Mouse (Mus musculus) limb, embryonic 14.5 days (tissue): Measurements from ENCODE around the gene Noxo1. TPM values are rescaled to one million over a fixed set of nuclear protein-coding genes. Genes with fewer than 3 reads are reported as not detected.

ENCODE experiments used
- ATAC-seq: fragments of 200-750 bp; cut with Nextera tagmentation; 2 replicates; pipeline ENCODE4 v1.8.0; 2017; ENCODE audit warnings: low read depth, moderate number of reproducible peaks, moderate TSS enrichment; ENCODE audit not compliant: low FRiP score
- DNase-seq: peaks from one replicate; pipeline ENCODE4 v3.0.0-alpha.2; 2015; ENCODE audit warnings: low spot score
- H3K27ac ChIP-seq: fragments of 300-500 bp; sonication (generic); replicated peaks from 2 replicates; pipeline ENCODE4 v1.5.1; 2014; ENCODE audit warnings: low read depth, mild to moderate bottlenecking, low read length, moderate library complexity, mixed read lengths
- H3K27me3 ChIP-seq: fragments of 300-500 bp; sonication (generic); 2 replicates; pipeline ENCODE4 v1.6.1; 2014; ENCODE audit warnings: low read length, mixed read lengths; ENCODE audit not compliant: control insufficient read depth, insufficient read depth
- H3K36me3 ChIP-seq: fragments of 300-500 bp; sonication (generic); 2 replicates; pipeline ENCODE4 v1.6.1; 2014; ENCODE audit warnings: mild to moderate bottlenecking, low read length, moderate library complexity, mixed read lengths; ENCODE audit not compliant: control insufficient read depth, insufficient read depth
- H3K4me1 ChIP-seq: fragments of 300-500 bp; sonication (generic); 2 replicates; pipeline ENCODE4 v1.6.1; 2014; ENCODE audit warnings: antibody characterized with exemption, low read length, mixed read lengths; ENCODE audit not compliant: control insufficient read depth, insufficient read depth
- H3K4me2 ChIP-seq: fragments of 300-500 bp; sonication (generic); replicated peaks from 2 replicates; pipeline ENCODE4 v1.6.1; 2014; ENCODE audit warnings: low read depth, mild to moderate bottlenecking, low read length, moderate library complexity; ENCODE audit not compliant: severe bottlenecking
- H3K4me3 ChIP-seq: fragments of 300-500 bp; sonication (generic); replicated peaks from 2 replicates; pipeline ENCODE4 v1.5.1; 2014; ENCODE audit warnings: low read length
- H3K9ac ChIP-seq: fragments of 300-500 bp; sonication (generic); 2 replicates; pipeline ENCODE4 v1.6.1; 2014; ENCODE audit warnings: mild to moderate bottlenecking, low read depth, low read length, moderate library complexity; ENCODE audit not compliant: severe bottlenecking
- H3K9me3 ChIP-seq: fragments of 300-500 bp; sonication (generic); 2 replicates; pipeline ENCODE4 v1.6.1; 2016; ENCODE audit warnings: low read length; ENCODE audit not compliant: control insufficient read depth
- POLR2A ChIP-seq: fragments of 200-500 bp; IDR thresholded peaks from 2 replicates; pipeline ENCODE4 v1.8.0; 2012; ENCODE audit warnings: inconsistent platforms, mild to moderate bottlenecking, moderate library complexity, borderline replicate concordance; ENCODE audit not compliant: insufficient read depth, insufficient read length; ENCODE audit errors: extremely low read depth
- WGBS: fragments of 180-500 bp; shearing (Covaris S2); extraction: QIAGEN DNeasy Blood & Tissue Kit; methylation state at CpG from one replicate; pipeline ENCODE4 v1.1.7; 2014; 5-methylcytosine and 5-hydroxymethylcytosine counted together
- polyA plus RNA-seq, 2 experiments: library from polyadenylated mRNA; depleted of rRNA in 1 of 2; stranded (reverse) in 1 of 2; unstranded in 1 of 2; fragments of >200 nt; fragmentation: Nextera tagmentation in 1 of 2; extraction: Ambion mirVana in 1 of 2; gene quantifications; 2 replicates each; pipeline versions ENCODE4 v1.2.1 to v1.2.3; 2012 to 2014

The Noxo1 gene
- polyA plus RNA-seq, 2 experiments: 3.8 to 9.2 TPM

DNA sequence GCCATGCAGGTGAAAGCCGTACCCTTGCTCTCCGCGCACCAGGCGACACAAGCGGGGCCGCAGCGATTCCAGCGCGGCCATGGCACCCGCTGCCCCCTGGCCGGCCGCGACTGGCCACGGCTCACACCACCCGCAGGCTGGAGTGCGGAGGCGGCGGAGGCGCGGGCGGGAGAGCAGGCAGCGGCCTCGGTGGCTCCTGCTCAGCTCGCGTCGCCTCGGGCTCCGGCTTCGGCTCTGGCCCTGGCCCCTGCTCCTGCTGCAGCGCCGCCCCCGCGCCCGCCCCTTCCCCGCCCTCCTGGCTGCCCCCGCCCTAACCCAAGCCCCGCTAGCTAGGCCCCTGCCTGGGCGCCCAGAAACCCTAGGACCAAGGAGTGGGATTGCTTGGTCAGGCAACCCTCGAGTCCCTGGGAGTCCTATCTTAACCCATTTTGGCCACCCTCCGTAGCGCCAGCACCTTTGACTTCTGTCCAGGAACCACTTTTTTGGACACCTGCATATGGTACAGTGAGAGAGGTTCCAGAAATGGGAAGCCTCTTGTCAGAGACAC, 45.9 kb upstream of the Noxo1 start, which contains the start of gene Slc9a3r2:
TSS of gene Slc9a3r2 (minus strand) at position 258 of the 547 bp plus-strand sequence.
- peak within 1 kb of the TSS; percentile 85 for H3K9ac ChIP-seq
- peak within 1 kb of the TSS; percentile 63; the same call in 1 of the 2 replicates for H3K27ac ChIP-seq
- peak; percentile 88 for ATAC-seq
- H3K4me2 ChIP-seq: peak within 1 kb of the TSS; percentile 96
- under 1% methylated on average over 17 of the region's 41 CpGs for WGBS
- no peaks in the 10 kb centered on the region for H3K9me3 ChIP-seq
- DNase-seq: peak; percentile 56
- H3K36me3 ChIP-seq: peaks cover 15% of the 10 kb centered on the region
- peaks cover 20% of the 10 kb centered on the region for H3K4me1 ChIP-seq
- H3K4me3 ChIP-seq: peak within 1 kb of the TSS; percentile 84
- 0 out of 2 replicates have a peak, but pooled peaks have one; percentile 3 for TF ChIP-seq POLR2A
- no peaks in the 10 kb centered on the region for H3K27me3 ChIP-seq

DNA sequence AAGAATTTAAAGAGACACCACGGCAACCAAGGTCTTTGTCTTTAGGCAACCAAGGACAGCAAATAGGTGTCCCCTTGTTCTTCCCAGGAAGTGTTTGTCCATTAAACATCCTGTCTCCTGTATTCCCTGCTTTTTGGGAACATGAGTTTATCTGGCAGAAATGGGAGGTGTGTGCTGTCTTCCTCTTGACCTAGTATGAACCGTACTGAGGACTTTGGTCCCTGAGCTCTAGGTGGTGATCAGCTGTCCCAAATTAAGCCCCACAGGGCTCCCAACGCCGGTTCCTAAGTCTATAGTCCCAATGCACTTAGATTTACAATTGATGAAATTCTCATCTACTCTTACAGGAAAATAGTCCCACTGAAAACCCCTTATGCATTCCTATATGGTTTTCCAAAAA, 45.3 kb upstream of the Noxo1 start:
- 71% methylated on average over 4 of the region's 4 CpGs for WGBS
- H3K27ac ChIP-seq: no peak overlapping the region
- 0 out of 2 replicates have a peak overlapping the region, but pooled peaks have one; percentile 96 for H3K4me2 ChIP-seq
- no peak overlapping the region; the same call in 1 of the 2 replicates for H3K4me3 ChIP-seq
- ATAC-seq: no peak
- no peaks in the 10 kb centered on the region for H3K9me3 ChIP-seq
- H3K4me1 ChIP-seq: peaks cover 20% of the 10 kb centered on the region
- DNase-seq: no peak
- peaks cover 15% of the 10 kb centered on the region for H3K36me3 ChIP-seq
- H3K27me3 ChIP-seq: no peaks in the 10 kb centered on the region
- no peak for TF ChIP-seq POLR2A
- H3K9ac ChIP-seq: no peak overlapping the region

DNA sequence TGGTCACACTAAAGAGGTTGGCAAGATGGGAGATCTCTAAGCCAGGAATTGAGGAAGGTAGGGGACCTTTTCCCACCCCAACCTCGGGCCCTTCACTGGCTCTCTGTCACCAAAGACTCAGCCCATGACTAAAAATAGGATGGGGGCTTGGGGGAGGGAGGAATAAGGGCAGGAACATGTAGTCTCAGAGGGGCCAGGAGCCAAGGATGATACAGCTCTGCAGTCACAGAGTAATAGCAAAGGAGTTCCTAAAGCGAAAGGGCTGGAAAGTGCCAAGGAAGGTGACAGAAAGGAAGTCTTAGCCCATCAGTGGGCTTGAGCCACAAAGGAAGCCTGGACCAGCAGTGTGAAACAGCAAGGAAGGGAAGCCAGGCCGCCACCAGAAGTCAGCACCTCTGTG, 44.2 kb upstream of the Noxo1 start:
- Histone ChIP-seq H3K4me2 (no peak overlapping the region), H3K27me3 (no peaks in the 10 kb centered on the region), H3K27ac (no peak overlapping the region), H3K4me3 (no peak overlapping the region), H3K4me1 (peaks cover 20% of the 10 kb centered on the region), H3K36me3 (peaks cover 6% of the 10 kb centered on the region; the same call in 1 of the 2 replicates), H3K9me3 (no peaks in the 10 kb centered on the region), H3K9ac (no peak overlapping the region)
- no peak for TF ChIP-seq POLR2A
- no peak for ATAC-seq
- no peak for DNase-seq
- WGBS: 69% methylated on average over 3 of the region's 3 CpGs

DNA sequence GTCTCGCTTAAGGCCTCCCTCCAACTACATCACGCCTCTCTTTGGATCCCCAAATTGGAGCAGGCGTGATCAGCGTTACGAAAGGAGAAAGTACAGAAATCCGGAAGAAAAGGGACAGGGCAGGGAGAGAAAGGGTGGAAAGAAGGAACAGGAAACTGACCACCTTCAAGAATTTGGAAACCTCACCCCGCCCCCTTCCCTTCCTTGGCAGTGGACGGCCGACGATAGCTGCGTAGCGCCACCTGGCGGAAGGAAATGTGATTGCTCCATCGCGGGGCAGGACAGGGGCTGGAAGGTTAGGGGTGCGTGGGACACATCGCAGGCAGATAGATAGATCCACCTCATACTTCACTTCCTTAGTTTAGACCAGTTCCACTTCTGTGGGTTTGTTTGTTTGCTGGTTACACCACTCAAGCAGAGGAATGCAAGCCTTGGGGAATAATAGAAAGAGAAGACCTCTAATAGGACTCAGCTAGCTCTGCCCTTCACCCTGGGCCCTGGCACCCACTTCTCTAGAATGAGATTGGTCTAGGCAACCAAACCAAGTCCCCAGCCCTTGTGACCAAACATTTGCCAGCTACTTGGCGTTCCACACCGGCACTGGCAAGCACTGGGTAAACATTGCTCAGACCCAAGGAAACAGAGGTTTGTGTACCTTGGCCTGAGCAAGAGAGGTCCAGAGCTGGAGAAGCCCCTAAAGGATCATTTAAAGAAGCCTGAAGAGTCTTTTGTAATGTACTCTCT, 41.9 kb upstream of the Noxo1 start:
- Histone ChIP-seq H3K9me3 (no peaks in the 10 kb centered on the region), H3K27me3 (peaks cover 22% of the 10 kb centered on the region), H3K4me1 (peaks cover 18% of the 10 kb centered on the region), H3K4me3 (peak overlapping the region; percentile 33), H3K27ac (peak overlapping the region; percentile 61; the same call in 1 of the 2 replicates), H3K9ac (peak overlapping the region; percentile 48), H3K36me3 (no peaks in the 10 kb centered on the region), H3K4me2 (peak overlapping the region; percentile 65)
- 6% methylated on average over 16 of the region's 19 CpGs for WGBS
- peak; percentile 86 for DNase-seq
- TF ChIP-seq POLR2A: no peak
- ATAC-seq: peak; percentile 71

DNA sequence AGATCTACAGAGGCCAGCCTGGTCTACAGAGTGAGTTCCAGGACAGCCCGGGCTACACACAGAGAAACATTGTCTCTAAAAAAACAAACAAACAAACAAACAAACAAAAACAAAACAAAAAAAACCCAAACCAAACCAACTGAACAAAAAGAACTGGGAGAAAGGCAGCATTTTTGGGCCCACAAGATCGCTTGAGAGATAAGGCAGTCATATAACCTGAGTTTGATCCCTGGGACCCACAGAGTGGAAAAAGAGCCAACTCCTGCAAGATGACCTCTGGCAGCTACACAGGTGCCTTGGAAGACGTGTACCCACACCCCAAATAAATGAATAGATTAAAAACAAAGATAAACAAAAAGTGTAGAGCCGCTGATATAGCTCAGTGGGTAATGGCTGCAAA, 41.1 kb upstream of the Noxo1 start:
- no peak for DNase-seq
- Histone ChIP-seq H3K9ac (no peak overlapping the region), H3K4me1 (peaks cover 15% of the 10 kb centered on the region), H3K4me2 (no peak overlapping the region), H3K4me3 (no peak overlapping the region), H3K27ac (no peak overlapping the region), H3K27me3 (peaks cover 23% of the 10 kb centered on the region), H3K9me3 (no peaks in the 10 kb centered on the region), H3K36me3 (no peaks in the 10 kb centered on the region)
- 74% methylated on average over 4 of the region's 4 CpGs for WGBS
- ATAC-seq: no peak
- TF ChIP-seq POLR2A: no peak
